Mouse (Mus musculus): ENCODE data around the gene Lcat. TPM values are rescaled to one million over a fixed set of nuclear protein-coding genes. Genes with fewer than 3 reads are reported as not detected.
A peak's percentile ranks its signal among the peaks of the same experiment; 100 is the strongest.

Gene Lcat
- polyA plus RNA-seq, 1 experiment from 2014 or later: 3.2 TPM

DNA sequence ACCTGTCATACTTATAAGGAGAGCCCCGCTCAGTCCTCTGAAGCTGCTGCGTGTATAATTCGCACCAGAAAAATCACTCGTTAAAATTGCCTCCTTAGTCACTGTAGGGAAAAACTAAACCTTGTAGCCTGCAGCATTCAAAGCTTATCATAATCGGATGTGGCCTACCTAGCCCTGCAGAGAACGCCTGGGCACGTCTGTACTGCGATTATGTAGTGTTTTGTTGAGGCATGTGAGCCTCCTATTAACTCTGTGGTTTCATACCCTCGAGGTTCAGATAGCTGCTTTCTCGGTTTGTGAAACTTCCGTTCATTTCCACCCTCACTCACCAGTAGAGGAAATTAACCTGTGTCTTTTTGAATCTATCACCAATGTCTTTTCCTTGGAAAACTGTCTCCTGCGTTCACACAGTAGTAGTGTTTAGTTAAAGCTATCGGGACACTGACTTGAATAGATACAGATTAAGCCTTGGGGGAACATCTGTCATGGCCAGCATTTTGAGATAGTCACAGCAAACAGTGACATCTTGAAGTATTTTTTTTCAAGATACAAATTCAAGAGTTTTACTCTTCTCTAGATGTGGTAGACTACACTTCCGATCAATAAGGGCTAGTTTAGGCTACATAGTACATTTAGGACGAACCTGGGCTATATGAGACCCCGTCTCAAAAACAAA lies 42.1 kb downstream of the Lcat start:
- Histone ChIP-seq H3K36me3 (replicated peaks; ENCODE audit: control insufficient read depth, insufficient read depth) (0 out of 2 replicates have a peak, but pooled peaks cover 5% of the 10 kb centered on the region), H3K9ac (peak overlapping the region; percentile 98), H3K27me3 (ENCODE audit: control insufficient read depth, insufficient read depth, low read length) (no peaks in the 10 kb centered on the region), H3K4me3 (replicated peaks; ENCODE audit: low read length) (peak overlapping the region; percentile 84), H3K9me3 (ENCODE audit: control insufficient read depth, low read length) (no peaks in the 10 kb centered on the region), H3K4me2 (replicated peaks) (peak overlapping the region; percentile 70), H3K27ac (peak overlapping the region; percentile 89), H3K4me1 (replicated peaks; ENCODE audit: control insufficient read depth, insufficient read depth, low read length) (peaks cover 6% of the 10 kb centered on the region; the same call in 1 of the 2 replicates)
- no peak for ATAC-seq (ENCODE audit: low FRiP score)
- 40% methylated on average over 16 of the region's 16 CpGs for WGBS
- no peak for DNase-seq (ENCODE audit: low spot score)

DNA sequence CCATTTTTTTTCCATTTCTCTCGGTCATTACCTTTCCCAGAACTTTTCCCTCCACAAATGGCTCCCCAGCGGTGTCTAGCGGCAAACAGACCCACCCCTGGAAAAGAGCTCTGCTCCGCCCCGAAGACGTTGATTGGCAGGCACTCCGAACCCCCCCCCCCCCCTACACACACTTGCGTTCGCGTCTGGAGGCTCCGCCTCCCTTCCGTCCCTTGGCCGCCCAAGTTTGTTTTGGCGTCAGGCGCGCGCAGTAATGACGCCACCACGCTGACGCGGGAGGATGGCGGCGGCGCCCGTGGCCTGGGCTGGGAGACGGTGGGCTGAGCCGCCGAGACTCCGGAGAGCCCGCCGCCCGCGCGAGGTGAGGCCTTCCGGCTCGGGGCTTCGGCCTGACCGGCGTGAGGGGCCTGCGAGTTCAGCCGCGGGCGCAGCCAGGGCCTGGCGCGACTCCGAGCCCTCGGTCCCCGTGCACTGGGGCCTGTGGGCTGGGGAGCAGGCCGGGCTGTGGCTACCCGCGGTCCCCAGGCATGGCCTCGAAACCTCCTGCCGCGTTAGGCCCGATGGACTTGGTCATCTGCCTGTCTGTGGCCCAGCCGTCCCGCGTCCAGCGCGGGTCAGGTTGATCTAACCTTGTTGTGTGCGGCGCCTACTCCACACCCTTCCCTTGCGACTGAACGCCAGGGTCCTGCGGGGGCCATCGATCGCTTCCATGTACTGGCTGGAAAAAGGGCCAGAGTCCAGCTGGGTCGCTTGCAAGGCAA lies 42.8 kb downstream of the Lcat start, which contains the start of gene Pskh1:
Pskh1 (plus strand) TSS at position 262 of the 761 bp plus-strand sequence.
- peak; percentile 95 for ATAC-seq (ENCODE audit: low FRiP score)
- Histone ChIP-seq H3K4me1 (replicated peaks; ENCODE audit: control insufficient read depth, insufficient read depth, low read length) (peaks cover 6% of the 10 kb centered on the region; the same call in 1 of the 2 replicates), H3K4me3 (replicated peaks; ENCODE audit: low read length) (peak within 1 kb of the TSS; percentile 84), H3K9ac (peak within 1 kb of the TSS; percentile 98), H3K36me3 (replicated peaks; ENCODE audit: control insufficient read depth, insufficient read depth) (0 out of 2 replicates have a peak, but pooled peaks cover 2% of the 10 kb centered on the region), H3K4me2 (replicated peaks) (peak within 1 kb of the TSS; percentile 70), H3K27me3 (ENCODE audit: control insufficient read depth, insufficient read depth, low read length) (no peaks in the 10 kb centered on the region), H3K9me3 (ENCODE audit: control insufficient read depth, low read length) (no peaks in the 10 kb centered on the region), H3K27ac (peak within 1 kb of the TSS; percentile 89)
- DNase-seq (ENCODE audit: low spot score): peak; percentile 96
- WGBS: under 1% methylated on average over 68 of the region's 68 CpGs

DNA sequence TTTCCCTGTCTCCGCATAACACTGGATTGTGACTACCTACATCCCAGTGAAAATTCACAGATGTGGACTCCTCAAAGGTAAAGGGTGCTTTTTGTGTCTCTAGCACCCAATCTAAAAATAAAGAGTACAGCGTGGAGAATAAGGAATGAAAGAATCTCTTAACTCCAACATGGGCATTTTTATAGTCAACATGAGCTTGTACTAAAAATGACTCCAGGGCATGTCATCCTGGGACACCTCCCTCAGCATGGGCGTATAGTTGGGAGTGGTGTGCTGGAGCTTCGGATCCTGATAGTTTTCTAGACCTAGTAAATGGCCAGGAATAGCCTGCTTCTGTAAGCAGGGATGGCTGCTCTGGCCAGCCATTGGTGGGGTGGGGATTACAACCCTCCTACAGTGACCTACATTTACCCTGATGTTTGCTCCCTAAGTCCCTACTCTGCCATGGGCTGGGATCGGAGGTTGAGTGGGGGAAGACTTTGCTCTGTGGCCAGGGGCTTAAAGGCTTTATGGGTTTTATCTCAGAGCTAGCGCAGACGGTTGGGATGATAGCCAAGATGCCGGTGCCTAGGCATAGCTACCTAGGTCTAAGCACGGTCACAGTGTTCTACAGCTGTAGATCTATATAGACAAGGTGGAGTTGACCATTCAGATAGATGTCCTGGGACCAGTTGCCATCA lies 45.2 kb downstream of the Lcat start:
- Histone ChIP-seq H3K27me3 (ENCODE audit: control insufficient read depth, insufficient read depth, low read length) (no peaks in the 10 kb centered on the region), H3K9me3 (ENCODE audit: control insufficient read depth, low read length) (no peaks in the 10 kb centered on the region), H3K9ac (no peak overlapping the region), H3K4me2 (replicated peaks) (no peak overlapping the region), H3K27ac (no peak overlapping the region), H3K4me3 (replicated peaks; ENCODE audit: low read length) (no peak overlapping the region), H3K4me1 (replicated peaks; ENCODE audit: control insufficient read depth, insufficient read depth, low read length) (peaks cover 11% of the 10 kb centered on the region; the same call in 1 of the 2 replicates), H3K36me3 (replicated peaks; ENCODE audit: control insufficient read depth, insufficient read depth) (peaks cover 12% of the 10 kb centered on the region; the same call in 1 of the 2 replicates)
- 86% methylated on average over 9 of the region's 9 CpGs for WGBS
- ATAC-seq (ENCODE audit: low FRiP score): no peak
- no peak for DNase-seq (ENCODE audit: low spot score)

DNA sequence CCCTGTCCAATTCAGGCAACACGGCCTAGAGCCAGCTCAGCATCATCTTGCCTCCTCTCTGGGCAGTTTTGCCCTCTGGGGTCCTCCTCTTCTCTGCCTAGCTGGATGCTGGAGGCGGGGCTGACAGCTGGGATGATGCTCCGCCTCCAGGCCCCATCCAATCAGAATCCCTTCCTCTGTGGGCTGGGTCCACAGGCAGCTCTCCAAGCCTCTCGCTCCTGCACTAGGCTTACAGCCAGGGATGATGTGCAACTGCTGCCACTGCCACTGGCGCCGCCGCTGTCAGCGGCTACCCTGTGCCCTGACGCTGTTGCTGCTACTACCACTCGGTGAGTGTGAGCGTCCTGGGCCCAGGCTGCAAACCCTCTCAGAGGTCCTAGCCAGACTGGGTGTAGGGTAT lies 49.8 kb downstream of the Lcat start, which contains the start of gene Nrn1l:
Nrn1l (plus strand) TSS at position 229 of the 400 bp plus-strand sequence.
- no peaks in the 10 kb centered on the region for H3K9me3 ChIP-seq (ENCODE audit: control insufficient read depth, low read length)
- 0 out of 2 replicates have a peak, but pooled peaks cover 4% of the 10 kb centered on the region for H3K4me1 ChIP-seq (replicated peaks; ENCODE audit: control insufficient read depth, insufficient read depth, low read length)
- H3K4me3 ChIP-seq (replicated peaks; ENCODE audit: low read length): no peak within 1 kb of the TSS
- H3K36me3 ChIP-seq (replicated peaks; ENCODE audit: control insufficient read depth, insufficient read depth): peaks cover 57% of the 10 kb centered on the region
- peak within 1 kb of the TSS; percentile 21; the same call in 1 of the 2 replicates for H3K4me2 ChIP-seq (replicated peaks)
- H3K27ac ChIP-seq: 0 out of 2 replicates have a peak within 1 kb of the TSS, but pooled peaks have one; percentile 26
- peak; percentile 71 for DNase-seq (ENCODE audit: low spot score)
- 6% methylated on average over 11 of the region's 11 CpGs for WGBS
- no peaks in the 10 kb centered on the region for H3K27me3 ChIP-seq (ENCODE audit: control insufficient read depth, insufficient read depth, low read length)
- ATAC-seq (ENCODE audit: low FRiP score): peak; percentile 85
- H3K9ac ChIP-seq: no peak within 1 kb of the TSS; the same call in 1 of the 2 replicates

DNA sequence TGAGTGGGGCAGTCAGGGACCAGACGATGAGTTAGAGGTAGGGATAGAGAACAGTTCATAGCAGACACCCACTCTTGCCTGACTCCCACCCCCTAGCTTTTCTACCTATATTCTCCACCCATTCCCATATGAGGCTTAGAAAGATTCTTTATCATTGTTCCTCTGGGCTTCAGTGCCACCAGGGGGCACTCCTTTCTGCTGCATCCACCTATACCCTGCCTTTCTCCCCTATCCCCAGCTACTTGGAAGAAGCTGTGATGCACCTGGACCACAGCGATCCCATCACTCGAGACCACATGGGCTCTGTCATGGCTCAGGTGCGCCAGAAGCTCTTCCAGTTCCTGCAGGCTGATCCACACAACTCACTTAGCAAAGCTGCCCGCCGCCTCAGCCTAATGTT lies 50.8 kb downstream of the Lcat start:
- Histone ChIP-seq H3K4me3 (replicated peaks; ENCODE audit: low read length) (no peak overlapping the region), H3K9ac (no peak overlapping the region), H3K27ac (no peak overlapping the region), H3K27me3 (ENCODE audit: control insufficient read depth, insufficient read depth, low read length) (no peaks in the 10 kb centered on the region), H3K36me3 (replicated peaks; ENCODE audit: control insufficient read depth, insufficient read depth) (peaks cover 66% of the 10 kb centered on the region), H3K4me2 (replicated peaks) (no peak overlapping the region), H3K4me1 (replicated peaks; ENCODE audit: control insufficient read depth, insufficient read depth, low read length) (0 out of 2 replicates have a peak, but pooled peaks cover 4% of the 10 kb centered on the region), H3K9me3 (ENCODE audit: control insufficient read depth, low read length) (no peaks in the 10 kb centered on the region)
- ATAC-seq (ENCODE audit: low FRiP score): no peak
- whole genome bisulfite sequencing: 90% methylated on average over 6 of the region's 6 CpGs
- DNase-seq (ENCODE audit: low spot score): no peak

DNA sequence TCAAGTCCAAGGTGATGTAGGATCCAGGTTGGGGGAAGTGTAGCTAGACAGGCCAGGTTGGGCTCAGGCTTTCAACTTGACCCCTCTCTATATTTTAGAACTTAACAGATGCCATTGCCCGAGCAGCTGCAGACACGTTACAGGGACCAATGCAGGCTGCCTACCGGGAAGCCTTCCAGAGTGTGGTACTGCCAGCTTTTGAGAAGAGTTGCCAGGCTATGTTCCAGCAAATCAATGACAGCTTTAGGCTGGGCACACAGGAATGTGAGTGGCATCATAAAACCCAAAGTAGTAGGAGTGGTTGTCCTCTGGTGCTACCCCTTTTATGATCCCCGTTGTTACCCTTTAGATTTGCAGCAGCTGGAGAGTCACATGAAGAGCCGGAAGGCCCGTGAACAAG lies 52.3 kb downstream of the Lcat start:
- Histone ChIP-seq H3K27me3 (ENCODE audit: control insufficient read depth, insufficient read depth, low read length) (no peaks in the 10 kb centered on the region), H3K4me3 (replicated peaks; ENCODE audit: low read length) (no peak overlapping the region), H3K9ac (no peak overlapping the region), H3K4me2 (replicated peaks) (no peak overlapping the region), H3K27ac (no peak overlapping the region), H3K9me3 (ENCODE audit: control insufficient read depth, low read length) (no peaks in the 10 kb centered on the region), H3K36me3 (replicated peaks; ENCODE audit: control insufficient read depth, insufficient read depth) (peaks cover 82% of the 10 kb centered on the region), H3K4me1 (replicated peaks; ENCODE audit: control insufficient read depth, insufficient read depth, low read length) (0 out of 2 replicates have a peak, but pooled peaks cover 4% of the 10 kb centered on the region)
- no peak for ATAC-seq (ENCODE audit: low FRiP score)
- 94% methylated on average over 6 of the region's 6 CpGs for WGBS
- DNase-seq (ENCODE audit: low spot score): no peak

DNA sequence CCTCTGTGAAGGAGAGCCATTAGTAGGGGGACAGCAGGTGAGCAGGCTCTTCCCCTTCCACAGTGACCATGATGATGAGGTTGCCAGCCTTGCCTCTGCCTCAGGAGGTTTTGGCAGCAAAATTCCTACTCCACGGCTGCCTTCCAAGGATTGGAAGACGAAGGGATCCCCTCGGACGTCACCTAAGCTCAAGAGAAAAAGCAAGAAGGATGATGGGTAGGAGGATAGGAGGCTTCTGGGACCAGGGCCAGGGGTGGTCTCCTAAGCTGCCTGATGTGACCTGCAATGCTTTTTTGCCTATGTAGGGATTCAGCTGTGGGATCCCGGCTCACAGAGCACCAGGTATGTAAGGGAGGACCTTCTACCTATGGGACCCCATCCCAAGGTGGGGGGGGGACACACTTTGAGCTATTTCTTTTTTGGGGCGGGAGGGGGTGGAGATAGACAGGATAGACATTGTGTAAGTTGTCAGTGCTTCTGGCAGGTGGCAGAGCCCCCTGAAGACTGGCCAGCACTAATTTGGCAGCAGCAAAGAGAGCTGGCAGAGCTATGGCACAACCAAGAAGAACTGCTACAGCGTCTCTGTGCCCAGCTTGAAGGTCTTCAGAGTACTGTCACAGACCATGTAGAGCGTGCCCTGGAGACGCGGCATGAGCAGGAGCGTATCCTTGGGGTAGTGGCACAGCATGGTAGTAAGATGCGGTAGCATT lies 53.3 kb downstream of the Lcat start:
- Histone ChIP-seq H3K4me2 (replicated peaks) (no peak overlapping the region), H3K4me3 (replicated peaks; ENCODE audit: low read length) (no peak overlapping the region), H3K9ac (no peak overlapping the region), H3K9me3 (ENCODE audit: control insufficient read depth, low read length) (no peaks in the 10 kb centered on the region), H3K27ac (no peak overlapping the region), H3K27me3 (ENCODE audit: control insufficient read depth, insufficient read depth, low read length) (no peaks in the 10 kb centered on the region), H3K36me3 (replicated peaks; ENCODE audit: control insufficient read depth, insufficient read depth) (peaks cover 89% of the 10 kb centered on the region), H3K4me1 (replicated peaks; ENCODE audit: control insufficient read depth, insufficient read depth, low read length) (0 out of 2 replicates have a peak, but pooled peaks cover 4% of the 10 kb centered on the region)
- 96% methylated on average over 12 of the region's 12 CpGs for WGBS
- ATAC-seq (ENCODE audit: low FRiP score): no peak
- no peak for DNase-seq (ENCODE audit: low spot score)
